Mouse (Mus musculus): ENCODE results near the gene Uggt1. TPM values are rescaled to one million over a fixed set of nuclear protein-coding genes. Genes with fewer than 3 reads are reported as not detected.

The Uggt1 gene
- total RNA-seq, 4 experiments from 2014 or later = 33.6 to 53.2 (median 41.5) TPM

- DNase-seq (ENCODE audit: low spot score in 2 of 2) = no peak
These were observed 14.1 kb upstream of the Uggt1 start for GRCm38 (mm10) chr1:36258631-36259030.

DNA sequence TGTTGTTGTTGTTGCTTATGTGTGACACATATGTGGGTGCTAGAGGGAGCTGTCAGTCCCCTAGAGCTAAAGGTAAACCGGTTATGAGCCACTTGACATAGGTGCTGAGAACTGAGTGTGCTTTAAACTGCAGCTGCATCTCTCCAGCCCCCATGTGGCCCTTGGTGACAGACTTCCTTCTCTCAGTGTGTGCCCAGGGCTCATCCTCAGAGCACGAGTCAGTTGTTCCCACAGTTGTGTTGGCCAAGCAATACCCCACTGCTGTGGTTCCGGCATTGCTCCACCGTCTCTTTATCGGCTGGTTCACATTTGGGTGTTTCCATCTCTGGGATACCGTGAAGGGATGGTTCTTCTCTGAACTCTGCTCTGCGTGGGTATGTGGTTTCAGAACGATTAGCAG, 12.8 kb upstream of the Uggt1 start:
- no peak for DNase-seq (ENCODE audit: low spot score in 2 of 2)

- no peak for DNase-seq (ENCODE audit: low spot score in 2 of 2)
These were observed 11.5 kb upstream of the Uggt1 start for GRCm38 (mm10) chr1:36255871-36256640.

- DNase-seq (ENCODE audit: low spot score in 2 of 2) = no peak
These were observed 10.3 kb upstream of the Uggt1 start for GRCm38 (mm10) chr1:36254635-36255360.

DNA sequence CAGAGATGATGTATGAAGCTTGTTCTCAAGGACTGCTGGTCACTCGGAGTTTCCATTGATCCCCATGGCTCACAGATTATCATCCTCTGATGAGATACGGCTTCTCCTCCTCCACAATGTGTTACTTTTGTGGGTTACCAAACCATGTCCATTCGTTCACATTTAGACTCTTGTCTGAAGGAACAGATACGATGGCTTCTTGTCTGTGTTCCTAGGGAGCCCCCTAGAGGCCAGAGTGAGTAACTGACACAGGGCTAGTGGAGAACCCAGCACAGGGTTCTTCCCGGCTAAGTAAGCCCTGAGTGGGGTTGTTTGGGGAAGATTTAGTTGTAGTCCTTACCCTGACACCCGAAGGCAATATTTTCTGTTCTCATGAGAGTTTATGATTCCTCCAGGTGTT, 8.3 kb upstream of the Uggt1 start:
- peak; percentile 52 to 64 for DNase-seq (ENCODE audit: low spot score in 2 of 2)

- no peak for DNase-seq (ENCODE audit: low spot score in 2 of 2)
These were observed 6.9 kb upstream of the Uggt1 start for GRCm38 (mm10) chr1:36251426-36251825.

- DNase-seq (ENCODE audit: low spot score in 2 of 2) = no peak
These were observed 2.2 kb upstream of the Uggt1 start for GRCm38 (mm10) chr1:36246688-36247087.

GRCm38 (mm10) chr1:36244828-36245215, 302 bp upstream of the Uggt1 start:
- no peak for DNase-seq (ENCODE audit: low spot score in 2 of 2)

GRCm38 (mm10) chr1:36243447-36244057, 968 bp downstream of the Uggt1 start:
- no peak for DNase-seq (ENCODE audit: low spot score in 2 of 2)

DNA sequence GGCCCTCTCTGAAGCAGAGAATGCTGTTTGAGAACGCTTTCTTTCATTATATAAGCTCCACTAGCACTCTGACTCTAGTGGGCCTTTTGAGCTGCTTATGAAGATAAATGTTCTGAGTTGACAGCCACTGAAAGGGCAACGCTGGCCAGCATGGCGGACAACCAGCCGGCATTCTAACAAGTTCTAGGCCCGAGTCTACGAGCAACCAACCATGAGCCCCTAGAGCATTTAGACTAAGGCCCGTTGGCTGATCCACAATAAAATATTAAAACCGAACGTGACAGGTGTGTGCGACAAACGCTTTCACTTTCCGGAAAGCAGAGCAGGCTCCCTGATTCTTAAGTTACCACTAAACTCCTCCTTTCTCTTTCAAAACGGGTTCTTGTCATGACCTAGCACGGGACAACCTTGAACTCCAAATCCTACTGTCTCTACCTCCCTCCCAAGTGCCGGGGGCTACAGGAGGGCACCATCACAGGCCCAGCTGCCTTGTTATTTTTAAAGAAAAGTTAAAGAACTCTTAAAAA, 2.6 kb downstream of the Uggt1 start:
- no peak for DNase-seq (ENCODE audit: low spot score in 2 of 2)

DNA sequence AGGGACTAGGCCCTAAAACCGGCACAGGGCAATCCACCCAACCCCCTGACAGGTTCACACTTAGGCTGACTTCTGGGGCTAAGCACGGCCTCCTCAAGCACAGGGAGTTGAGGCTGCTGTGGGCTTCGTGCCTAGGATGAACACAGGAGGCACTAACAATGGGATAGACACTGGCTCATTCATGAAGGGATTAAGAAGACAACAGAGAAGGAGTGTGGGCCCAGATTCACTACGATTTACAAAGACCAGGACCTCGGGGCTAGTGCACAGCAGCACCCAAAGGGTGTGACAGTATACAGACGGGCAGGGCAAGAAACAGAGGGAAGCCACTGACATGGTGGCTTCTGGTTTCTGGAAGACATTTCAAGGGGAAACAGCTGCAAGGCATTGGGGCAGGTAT, 4.3 kb downstream of the Uggt1 start:
- DNase-seq (ENCODE audit: low spot score in 2 of 2) = no peak

DNA sequence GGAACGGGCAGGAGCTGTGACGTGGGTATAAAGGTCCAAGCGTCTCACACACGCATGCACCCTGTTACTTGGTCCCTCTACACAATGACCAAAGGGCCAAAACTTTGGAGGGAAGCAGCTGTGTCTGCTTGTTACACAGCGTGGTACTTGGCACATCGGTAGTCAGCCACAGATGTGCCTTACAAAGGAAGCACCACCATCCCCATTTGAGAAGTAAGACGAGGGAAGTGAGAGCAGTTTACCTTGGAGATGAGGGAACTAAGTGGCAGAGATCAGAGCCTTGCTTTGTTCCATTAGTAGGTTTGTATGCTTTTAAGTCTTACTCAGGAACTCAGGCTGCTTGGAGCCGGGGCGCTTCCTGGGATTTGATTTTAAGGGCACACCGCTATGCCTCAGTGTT, 5.1 kb downstream of the Uggt1 start:
- DNase-seq (ENCODE audit: low spot score in 2 of 2) = no peak

DNA sequence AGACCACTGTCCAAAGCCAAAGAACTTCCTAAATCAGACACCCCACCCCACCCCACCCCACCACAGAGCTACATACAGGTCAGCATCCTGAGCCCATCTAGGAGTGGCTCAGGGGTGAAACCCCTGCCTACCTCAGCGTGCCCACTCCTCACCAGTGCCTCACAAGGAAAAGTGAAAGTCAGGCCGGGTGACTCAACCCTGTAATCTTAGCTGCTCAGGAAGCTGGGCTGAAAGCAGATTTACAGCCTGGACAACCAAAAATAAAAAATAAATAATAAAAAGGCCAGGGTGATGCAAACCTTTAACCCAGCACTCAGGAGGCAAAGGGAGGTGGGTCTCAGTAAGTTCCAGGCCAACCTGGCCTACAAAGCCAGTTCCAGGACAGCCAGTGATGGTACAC, 8.7 kb downstream of the Uggt1 start:
- DNase-seq (ENCODE audit: low spot score in 2 of 2) = no peak

- DNase-seq (ENCODE audit: low spot score in 2 of 2) = no peak
These were observed 9.4 kb downstream of the Uggt1 start for GRCm38 (mm10) chr1:36235057-36235639.

DNA sequence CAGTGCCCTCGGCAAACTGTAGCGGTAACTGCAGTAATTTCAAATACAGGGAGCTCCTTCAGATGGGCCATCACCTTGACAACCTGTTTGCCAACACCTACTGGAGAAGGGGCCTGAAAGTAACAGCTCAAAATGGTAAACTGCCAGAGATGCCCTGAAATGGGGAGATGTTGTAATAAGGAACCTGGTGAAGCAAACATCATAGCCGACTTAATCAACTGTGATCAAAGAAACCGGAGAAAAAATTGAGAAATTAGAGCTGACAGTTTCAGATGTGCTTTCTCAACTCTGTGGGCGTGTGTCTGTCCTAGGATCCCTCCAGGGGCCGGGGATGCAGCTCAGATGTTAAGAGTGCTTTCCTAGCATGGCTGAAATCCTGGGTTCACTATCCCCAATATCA, 11.3 kb downstream of the Uggt1 start:
- DNase-seq (ENCODE audit: low spot score in 2 of 2) = no peak

DNA sequence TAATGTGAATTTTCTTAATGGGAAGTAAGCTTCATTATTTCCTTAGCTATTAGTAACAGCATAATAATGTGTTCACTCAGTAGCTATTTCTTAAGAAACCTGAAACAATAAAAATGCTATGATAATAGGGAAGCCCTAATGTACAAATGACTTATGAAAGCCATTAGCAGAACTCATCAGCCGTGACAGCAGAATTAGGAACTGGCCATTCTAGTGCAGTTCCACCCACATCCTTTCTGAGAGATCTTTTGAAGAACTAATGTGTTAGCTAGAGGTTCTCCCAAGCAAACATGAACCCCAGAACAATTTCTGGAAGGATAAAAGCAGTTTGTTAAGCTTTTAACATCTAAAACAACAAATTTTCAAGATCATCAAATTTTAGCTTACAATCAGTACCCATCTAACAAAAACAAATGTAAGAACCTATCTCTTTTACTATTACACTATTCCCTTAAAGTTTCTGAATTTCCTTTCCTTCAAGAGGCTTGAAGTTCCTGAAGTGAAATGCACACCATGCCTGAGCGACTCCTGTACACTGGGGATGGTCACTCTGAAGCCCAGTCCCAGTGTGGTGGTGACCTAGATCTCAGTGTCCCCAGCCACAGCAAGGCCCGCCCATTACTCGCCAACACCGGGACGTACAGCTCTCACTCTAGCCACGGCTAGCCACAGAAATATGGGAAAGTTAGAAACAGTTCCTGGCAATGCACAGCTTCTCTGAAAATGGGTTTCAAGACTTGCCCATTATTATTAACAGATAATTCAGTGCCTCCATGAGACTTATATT, 13.4 kb downstream of the Uggt1 start:
- no peak for DNase-seq (ENCODE audit: low spot score in 2 of 2)

DNA sequence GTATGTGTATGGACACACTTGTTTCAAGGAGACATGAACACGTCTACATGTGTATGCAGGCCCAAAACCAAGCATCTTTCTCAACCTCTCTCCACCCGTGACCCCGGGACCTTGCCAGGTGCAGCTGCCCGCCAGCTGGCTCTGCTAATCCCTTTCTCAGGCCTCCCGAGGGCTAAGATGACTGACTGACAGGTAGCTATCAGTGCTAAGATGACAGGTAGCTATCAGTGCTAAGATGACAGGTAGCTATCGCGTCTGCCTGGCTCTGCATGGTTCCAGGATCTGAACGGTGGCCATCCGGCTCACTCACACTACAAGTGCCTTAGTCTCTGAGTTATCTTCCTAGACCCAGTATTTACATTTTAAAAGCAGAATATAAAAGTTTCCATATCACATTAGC, 16.1 kb downstream of the Uggt1 start:
- no peak for DNase-seq (ENCODE audit: low spot score in 2 of 2)

DNA sequence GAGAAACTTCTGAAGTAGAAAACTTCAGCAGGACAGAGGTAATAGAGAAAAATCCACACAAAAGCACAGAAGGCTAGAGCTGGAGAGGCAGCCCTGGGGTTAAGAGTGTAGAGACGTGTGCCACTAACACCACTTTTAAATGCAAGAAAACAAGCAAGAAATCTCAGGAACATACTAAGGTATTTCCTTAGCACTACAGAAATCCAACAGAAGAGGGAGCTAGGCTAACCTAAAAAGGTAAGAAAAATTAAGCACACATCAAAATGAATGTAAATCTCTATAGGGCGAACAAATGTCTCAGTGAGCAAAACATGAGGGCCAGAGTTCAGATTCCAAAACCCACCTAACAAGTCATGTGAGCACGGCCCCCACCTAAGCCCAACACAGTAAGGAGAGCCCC, 19.9 kb downstream of the Uggt1 start:
- DNase-seq (ENCODE audit: low spot score in 2 of 2) = no peak

- DNase-seq (ENCODE audit: low spot score in 2 of 2) = no peak
These were observed 30.2 kb downstream of the Uggt1 start for GRCm38 (mm10) chr1:36214324-36214723.

DNA sequence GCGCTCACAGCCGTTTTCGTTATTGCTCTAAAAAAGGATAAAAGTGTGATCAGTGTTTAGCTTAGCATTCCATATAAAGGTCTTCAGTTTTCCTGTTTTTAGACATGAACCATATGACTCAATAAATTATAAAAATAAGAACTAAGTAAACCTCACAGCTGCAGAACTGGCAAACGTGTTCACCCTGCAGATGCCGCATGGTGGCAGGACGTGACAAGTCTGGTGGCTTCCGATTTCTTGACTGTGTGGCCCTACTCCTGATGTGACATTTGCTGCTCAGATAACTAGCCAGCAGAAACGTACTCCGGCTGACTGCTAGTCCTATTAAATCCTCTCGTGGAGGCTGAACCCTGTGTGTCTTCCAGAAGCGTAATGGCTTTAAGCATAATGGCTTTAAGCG, 42.8 kb downstream of the Uggt1 start:
- no peak for DNase-seq (ENCODE audit: low spot score in 2 of 2)

GRCm38 (mm10) chr1:36194482-36194881, 50.0 kb downstream of the Uggt1 start:
- no peak for DNase-seq (ENCODE audit: low spot score in 2 of 2)
